Mouse (Mus musculus): ENCODE measurements around the gene Sipa1l1. TPM values are rescaled to one million over a fixed set of nuclear protein-coding genes. Genes with fewer than 3 reads are reported as not detected.

The Sipa1l1 gene
- total RNA-seq, 2 experiments from 2014 or later = 26.6 to 43.1 TPM

DNA sequence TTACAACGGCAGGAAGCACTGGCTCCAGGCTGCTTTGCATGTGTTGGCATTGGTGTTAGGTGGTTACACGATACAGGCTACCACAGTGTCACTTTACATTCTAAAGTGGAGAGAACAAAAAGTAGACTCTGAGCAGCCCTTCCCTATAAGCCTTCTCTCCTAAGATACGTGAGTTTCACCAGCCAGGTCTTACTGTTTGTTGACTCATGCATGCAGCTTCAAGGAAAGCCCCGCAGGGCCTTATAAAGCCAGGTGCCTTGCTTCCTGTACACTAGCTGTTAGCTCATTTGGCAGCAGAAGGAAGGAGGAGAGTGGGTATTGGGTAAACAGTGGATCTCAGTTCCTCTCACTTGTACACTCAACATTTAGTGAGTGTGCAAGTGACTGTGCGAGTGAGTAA is 115.5 kb downstream of the Sipa1l1 start:
- ATAC-seq (replicated peaks; ENCODE audit: poor library complexity, severe bottlenecking) = peak; percentile 80

DNA sequence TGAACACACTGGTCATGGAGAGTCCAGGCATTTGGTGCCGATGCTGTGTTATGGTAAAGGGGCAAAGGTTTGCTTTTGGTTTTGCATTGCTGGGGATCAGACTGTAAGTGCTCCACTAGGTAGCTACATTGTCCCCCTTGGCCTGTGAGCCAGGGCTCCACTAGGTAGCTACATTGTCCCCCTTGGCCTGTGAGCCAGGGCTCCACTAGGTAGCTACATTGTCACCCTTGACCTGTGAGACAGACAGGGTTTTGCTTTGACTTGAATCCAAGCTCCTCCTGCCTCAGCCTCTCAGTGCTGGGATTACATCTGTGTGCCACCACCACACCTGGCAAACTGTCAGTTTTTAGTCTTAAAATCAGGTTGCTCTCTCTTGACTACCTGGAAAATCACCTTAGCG is 115.9 kb downstream of the Sipa1l1 start:
- ATAC-seq (replicated peaks; ENCODE audit: poor library complexity, severe bottlenecking) = no peak

DNA sequence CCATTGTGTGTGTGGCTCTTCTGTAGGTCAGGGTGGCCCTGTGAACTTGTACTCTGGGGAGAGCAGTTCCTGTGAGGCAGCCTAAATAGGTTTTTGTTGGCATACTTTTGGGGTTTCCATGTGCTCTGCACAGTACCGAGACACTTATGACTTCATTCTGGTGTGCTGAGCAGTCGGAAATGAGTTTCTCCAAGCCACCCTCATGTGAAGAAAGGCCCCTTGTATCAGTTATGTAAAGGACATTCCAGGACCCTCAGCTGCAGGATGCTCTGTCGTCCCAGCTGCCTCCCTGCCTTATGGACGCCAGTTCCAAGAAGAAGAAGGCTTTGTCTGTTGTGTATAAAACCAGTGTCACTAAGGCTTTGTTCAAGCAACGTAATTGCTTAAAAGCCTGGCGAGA is 116.9 kb downstream of the Sipa1l1 start:
- no peak for ATAC-seq (replicated peaks; ENCODE audit: poor library complexity, severe bottlenecking)

DNA sequence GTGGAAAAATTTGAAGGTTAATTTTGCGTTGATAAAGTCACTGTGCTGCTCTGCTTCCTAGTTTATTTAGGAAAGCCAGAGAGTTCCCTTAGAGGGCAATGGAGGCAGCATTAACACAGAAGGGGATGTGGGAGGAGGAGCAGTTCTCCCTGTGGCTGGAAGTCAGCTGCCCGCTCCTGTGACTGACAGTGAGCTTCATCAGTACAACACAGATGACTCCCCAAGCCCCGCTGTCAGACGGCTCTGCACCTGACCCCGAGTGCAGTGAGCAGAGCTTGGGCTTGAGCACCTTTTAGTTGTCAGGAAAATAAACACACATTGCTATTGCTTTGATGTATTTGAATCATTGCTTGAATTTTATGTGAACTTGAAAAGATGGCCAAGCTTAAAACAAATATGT is 117.7 kb downstream of the Sipa1l1 start:
- no peak for ATAC-seq (replicated peaks; ENCODE audit: poor library complexity, severe bottlenecking)

DNA sequence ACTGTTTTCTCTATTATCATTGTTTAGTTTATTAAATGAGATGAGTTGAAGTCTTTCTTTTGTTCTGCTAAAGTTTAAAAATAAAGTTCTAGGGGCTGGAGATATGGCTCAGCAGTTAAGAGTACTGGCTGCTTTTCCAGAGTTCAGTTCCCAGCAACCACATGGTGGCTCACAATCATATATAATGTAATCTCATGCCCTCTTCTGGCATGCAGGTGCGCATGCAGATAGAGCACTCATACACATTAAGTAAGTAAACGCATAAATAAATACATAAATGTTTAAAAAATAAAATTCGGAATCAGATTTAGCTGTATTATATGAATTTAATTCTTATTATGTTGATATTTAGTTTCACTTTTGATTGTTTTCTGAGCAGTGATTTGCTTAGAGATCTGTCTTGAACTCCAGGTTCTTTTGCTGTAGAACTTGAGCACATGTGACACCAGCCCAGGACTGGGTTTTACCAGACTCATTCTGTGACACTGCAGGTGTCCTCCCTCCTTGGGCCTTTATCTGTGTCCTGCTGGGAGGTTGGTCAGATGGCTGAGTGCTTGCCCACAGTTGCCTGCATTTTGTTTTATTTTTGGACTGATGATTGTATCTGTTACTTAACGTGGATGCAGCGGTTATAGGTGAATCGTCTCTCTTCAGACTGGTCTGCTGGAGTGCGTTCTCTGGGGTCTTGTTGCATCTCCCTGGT is 124.6 kb downstream of the Sipa1l1 start:
- ATAC-seq (replicated peaks; ENCODE audit: poor library complexity, severe bottlenecking) = no peak

DNA sequence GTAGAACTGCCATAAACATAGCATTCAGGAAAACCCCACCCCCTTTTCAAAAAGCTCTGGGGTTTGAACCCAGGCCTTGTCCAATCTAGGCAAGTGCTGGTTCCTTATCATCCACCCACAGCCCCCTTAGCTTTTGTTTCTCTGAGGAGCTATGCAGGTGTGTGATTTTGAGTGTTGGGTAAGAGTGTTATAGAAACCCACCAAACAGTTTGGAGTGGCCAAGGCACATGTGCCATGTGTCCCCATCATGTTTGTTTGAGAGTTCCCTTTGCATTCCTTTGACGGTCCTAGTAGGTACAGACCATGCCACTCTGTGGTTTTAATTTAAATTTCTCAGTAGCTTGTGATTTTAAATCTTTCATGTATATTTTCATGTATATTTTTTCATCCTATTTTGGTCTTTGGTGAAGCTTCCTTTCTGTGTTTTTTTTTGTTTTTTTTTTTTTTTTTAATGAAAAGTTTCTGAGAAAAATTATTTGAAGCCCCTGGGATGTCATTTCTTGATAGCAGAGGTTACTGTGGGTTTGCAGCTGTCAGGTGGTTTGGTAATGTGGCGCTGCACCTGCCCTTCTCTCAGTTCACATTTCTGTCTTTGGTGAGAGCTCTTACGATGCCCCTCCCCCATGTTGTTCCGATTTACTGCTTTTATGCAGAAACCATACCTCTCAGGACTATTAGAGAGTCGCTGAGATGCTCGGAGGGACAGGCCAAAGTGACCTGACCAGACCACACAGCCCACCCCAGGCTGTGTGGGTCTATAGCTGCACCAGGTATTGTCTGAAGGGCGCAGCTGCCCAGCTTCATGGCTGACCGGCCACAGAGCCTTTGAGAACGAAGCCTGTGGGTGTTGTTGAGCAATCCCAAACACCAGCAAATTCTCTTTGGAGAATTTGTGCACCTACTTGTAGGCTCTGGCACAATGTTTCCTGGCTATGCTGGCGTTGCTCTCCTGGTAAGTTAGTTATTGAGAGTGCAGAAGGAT is 126.1 kb downstream of the Sipa1l1 start:
- ATAC-seq (replicated peaks; ENCODE audit: poor library complexity, severe bottlenecking) = no peak

DNA sequence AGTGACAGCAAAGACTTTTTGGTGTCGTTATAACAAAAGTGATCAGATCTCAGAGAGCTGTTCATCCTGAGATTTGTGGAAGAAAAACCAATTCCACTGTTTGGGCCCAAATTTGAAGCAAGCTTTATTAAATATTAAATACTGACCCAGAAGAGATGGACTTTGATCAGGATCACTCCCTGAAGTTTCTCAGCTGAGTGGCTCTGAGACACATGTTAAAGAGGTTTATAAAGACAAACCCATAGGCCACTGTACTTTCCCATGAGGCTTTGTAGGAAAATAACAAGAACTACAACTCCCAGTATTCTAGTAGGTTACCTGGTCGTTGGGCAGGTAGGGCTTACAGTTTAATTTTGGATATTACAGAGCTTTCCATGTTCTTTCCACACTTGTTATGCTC is 127.2 kb downstream of the Sipa1l1 start:
- ATAC-seq (replicated peaks; ENCODE audit: poor library complexity, severe bottlenecking) = no peak

DNA sequence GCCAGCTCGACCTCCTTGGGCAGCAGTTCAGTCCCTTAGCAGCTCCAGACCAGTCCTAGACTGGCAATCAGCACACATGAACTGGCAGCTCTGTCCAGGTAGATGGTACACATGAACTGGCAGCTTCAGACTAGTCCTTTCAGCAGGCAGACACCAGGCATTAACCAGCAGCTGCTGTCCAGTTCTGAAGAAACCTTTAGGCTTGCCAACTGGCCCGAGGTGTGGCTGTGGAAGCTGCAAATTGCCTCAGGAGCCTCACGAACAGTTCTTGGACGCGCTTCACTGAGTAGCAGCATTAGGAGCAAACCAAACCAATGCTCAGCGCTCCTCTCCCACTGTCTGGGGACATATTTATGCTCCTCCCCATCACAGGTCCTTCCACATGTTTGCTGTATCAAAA is 128.1 kb downstream of the Sipa1l1 start:
- ATAC-seq (replicated peaks; ENCODE audit: poor library complexity, severe bottlenecking) = no peak

DNA sequence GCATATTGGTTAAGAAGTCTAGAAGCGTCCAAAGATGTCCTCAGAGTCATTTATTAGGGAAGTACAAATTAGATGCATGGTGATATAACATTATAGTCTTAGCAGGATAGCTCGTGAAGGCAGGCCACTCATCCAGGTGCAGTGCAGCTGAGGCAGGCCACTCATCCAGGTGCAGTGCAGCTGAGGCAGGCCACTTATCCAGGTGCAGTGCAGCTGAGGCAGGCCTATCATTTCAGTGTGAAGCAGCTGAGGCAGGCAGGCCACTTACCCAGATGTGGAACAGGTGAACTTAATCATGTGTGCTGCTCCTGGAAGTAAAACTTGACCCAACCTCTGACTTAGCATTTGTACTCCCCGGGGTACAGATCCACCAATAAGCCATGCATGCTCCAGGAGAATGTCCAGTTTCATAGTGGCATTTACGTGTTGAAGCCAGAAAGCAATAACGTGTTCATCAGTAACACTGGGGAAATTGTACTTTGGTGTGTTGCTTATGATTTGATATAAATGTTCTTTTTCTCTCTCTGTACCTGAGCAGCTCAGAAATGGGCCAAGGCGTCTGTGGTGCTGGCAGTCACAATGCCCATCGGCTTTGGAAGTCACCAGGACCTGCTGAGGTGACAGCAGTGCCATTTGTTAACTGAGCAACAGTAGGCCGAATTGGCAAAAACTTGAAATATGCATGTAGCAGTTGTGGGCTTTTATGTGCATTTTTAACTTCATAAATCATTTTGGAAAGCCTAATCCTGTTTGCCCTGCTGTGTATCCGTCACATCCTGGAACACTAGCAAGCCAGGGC is 129.7 kb downstream of the Sipa1l1 start:
- ATAC-seq (replicated peaks; ENCODE audit: poor library complexity, severe bottlenecking) = no peak

DNA sequence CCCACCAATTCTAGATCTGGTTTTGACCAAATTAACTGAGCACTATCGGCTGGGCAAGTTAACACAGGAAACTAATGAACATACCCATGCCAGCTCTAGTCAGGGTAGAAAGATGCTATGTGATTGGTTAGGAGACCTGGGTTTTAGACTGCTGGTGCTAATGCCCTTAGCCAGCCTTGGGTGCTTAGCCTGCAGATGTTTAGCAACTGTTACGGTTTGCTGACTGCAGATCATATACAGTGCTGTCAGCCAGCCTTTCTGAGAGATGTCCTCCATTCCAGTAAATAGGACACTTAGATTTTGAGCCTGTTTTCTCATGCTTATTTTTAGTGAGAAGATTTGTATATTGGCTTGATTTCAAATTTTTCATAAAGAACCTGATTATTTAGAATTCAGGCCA is 135.0 kb downstream of the Sipa1l1 start:
- ATAC-seq (replicated peaks; ENCODE audit: poor library complexity, severe bottlenecking) = no peak

DNA sequence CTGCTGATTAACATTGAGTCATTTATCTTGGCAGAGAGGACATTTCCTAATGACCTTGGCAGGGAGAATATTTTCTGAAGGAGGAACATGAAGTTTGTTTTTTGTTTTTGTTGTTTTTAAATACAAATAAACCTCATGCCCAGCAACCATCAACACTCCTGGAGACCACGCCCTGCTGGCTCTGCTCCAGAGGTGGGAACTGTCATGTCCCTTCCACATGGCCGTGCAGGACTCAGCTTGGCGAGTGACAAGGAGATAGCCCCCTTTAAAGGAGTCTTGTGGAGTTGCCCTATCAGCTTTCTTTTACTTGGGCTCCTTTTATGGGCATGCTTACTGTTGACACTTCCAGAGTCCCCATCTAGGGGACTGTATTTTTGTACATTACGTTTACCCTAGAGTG is 136.9 kb downstream of the Sipa1l1 start:
- no peak for ATAC-seq (replicated peaks; ENCODE audit: poor library complexity, severe bottlenecking)

DNA sequence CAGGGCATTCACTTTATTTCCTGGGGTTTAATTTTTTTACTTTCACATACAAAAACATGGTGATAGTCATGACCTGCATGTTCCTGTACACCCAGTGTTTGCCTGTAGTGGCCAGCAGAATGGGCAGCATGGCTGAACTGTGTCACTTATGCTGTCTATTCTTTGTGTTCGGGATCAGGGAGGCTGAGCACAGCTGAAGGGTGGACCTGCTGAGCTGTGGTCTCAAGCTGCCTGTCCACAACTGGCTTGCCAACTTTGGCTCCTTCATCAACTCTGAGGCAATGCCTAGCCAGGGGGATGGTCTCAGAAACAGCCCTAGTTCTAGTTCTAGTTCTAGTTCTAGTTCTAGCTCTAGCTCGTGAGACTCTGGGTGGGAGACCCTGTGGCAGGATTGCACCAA is 142.5 kb downstream of the Sipa1l1 start:
- no peak for ATAC-seq (replicated peaks; ENCODE audit: poor library complexity, severe bottlenecking)

DNA sequence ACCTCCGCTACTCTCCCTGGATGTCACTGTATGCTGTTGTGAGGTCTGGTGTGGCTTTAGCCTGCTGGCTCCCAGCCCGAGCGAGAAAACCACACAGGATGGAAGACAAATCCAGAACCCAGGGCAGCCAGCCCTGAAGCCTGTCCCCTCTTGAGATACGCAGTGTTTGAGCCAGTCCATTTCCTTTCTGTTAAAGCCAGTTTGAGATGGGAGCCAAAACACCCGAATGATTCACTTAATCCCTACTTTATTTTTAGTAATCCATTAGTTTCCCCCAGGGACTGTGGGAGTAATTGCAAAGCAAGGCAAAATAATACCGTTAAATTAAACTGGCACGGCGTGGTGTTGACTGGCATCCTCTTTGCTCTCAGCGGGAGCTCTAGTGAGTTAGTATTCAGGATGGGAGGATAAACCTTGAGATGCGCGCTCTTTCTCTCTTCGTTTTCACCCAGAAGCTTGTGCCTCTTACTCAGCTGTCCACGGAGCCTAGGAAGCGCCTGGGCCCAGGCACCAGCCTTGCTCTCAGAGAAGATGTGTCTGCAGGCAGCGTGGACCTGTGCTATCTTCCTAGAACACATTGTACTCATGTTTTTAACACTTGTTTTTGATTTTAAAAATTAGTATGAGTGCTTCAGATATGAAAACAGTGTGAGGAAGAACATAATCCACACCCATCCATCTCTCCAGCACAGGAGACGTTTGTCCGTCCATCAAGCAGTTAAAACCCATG is 143.1 kb downstream of the Sipa1l1 start:
- ATAC-seq (replicated peaks; ENCODE audit: poor library complexity, severe bottlenecking) = 0 out of 2 replicates have a peak, but pooled peaks have one; percentile 22

DNA sequence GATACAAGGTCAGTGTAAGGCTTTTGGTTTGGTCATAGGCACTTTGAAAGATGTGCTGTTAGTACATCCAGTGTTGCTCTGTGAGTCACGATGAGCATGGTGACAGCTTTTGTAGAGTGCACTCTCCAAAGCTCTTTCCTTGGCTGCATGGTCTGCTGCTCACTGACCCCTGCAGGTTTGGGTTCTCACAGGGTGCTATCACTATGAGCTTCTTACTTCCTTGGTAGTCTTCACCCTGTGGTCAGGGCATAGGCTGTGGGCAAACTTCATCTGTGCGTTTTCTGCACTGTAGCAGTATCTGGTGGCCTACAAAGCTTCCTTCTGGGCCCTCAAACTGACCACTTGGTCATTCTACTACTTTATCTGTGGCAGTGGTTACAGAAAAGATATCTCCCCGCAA is 144.0 kb downstream of the Sipa1l1 start:
- ATAC-seq (replicated peaks; ENCODE audit: poor library complexity, severe bottlenecking) = no peak

DNA sequence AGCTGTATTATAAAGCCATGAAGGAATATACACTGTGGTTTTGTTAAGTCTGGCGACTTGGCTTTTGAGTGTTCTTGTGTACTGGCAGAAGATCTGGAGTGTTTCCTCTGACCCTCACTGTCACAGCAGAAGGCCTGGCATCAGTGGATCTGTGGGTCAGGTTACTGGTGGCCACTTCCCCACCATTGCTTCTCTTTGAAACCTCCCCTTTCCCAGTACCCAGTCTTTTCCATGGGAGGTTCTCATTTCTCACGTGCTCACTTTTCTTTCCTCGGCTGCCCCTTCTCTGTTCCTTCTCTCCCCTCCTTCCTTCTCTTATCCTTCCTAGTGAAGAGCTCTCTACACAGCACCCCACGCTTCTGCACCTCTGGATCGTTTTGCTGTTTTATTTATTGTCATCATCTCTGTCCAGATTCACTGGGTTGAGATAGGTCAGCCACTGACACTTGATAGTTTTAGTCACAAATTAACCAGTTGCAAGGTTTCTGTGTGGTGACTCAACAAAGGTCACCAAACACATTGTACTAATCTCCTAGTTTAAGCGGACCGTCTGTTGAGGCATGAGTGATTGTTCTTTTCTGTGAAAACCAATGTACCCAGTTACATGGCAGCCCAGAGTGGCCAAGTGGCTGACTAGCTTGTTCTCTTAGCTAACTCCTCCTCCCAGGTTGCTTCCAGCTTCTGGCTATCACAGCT is 150.5 kb downstream of the Sipa1l1 start:
- ATAC-seq (replicated peaks; ENCODE audit: poor library complexity, severe bottlenecking) = no peak

DNA sequence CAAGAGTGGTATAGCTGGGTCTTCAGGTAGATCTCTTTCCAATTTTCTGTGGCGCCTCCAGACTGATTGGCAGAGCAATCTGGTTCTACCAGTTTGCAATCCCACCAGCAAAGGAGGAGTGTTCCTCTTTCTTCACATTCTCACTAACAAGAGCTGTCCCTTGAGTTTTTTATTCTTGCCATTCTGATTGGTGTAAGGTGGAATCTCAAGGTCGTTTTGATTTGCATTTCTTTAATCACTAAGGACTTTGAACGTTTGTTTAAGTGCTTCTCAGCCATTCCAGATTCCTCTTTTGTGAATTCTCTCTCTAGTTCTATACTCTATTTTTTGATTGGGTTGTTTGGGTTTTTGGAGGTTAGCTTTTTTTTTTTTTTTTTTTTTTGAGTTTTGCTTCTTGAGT is 151.1 kb downstream of the Sipa1l1 start:
- ATAC-seq (replicated peaks; ENCODE audit: poor library complexity, severe bottlenecking) = no peak

DNA sequence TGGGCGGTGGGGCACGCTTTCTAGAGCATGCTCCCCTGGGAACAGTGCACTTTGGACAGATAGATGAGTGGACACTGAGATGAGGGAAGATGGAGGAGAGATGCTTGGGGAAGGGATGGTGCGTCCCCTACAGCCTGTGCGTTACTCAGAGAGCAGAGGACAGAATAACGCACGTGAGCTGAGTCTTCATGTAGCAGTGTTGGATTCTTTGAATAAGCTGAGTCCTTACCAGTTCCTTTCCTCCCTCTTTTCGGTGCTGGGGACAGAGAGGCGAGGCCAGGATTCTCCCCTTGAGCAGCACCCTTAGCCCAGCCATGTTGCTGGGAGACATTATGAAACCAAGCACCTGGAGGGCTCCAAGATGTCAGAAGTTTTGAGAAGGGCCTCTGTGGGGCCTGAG is 152.3 kb downstream of the Sipa1l1 start:
- ATAC-seq (replicated peaks; ENCODE audit: poor library complexity, severe bottlenecking) = no peak

DNA sequence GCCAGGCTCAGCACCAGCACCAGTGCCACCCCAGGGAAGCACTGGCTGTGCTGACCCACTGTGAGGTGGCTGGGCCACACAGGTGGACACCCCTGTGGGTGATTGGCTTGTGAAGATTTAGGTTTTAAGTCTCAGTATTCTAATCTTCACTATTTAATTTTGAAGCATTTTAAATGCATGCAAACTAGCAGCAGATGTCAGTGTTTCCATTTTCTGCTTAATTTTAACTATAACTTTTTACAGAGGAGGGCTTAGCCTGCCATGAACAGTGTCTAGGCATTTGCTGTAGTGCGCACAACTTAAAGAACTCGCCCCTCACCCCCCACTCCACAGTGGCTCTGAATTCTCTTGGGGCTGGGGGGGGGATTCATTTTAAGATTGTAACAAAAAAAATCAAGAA is 152.7 kb downstream of the Sipa1l1 start:
- ATAC-seq (replicated peaks; ENCODE audit: poor library complexity, severe bottlenecking) = no peak

DNA sequence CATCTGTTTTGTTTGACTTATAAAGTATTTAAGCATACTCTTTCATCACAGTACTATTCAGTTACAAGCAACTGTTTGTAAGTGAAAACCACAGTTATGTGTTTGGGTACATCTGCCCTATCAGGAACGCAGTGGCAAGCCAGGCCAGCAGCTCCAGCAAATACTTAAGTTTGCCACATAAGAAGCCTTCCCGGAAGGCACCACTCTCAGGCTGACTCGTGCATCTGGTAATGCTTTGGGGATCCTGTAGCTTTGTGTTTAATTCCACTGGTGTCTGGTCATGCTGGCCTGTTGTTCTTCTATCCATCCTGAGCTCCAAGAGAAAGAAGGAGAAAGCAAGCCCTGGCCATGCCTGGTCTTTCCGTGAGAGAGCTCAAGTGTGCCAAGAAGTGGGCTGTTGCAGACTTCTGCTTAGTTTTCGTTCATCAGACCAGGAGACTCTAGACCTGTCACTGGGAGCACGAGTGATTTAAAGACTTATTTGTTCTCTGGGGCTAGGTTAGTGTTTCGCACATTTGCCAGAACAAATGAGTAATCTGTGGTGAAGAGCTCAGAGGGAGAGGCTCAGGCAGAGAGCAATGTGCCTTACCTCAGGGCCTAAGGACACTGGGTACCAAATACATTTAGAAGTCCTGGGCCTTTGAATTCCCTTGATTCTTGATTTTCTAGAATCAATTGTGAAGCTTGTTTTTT is 153.8 kb downstream of the Sipa1l1 start:
- ATAC-seq (replicated peaks; ENCODE audit: poor library complexity, severe bottlenecking) = no peak

All from granulocyte monocyte progenitor cell, adult 5-6 weeks (primary cell).